Mouse (Mus musculus) urinary bladder, postnatal 10 days (tissue): ENCODE measurements around the gene Hck.

ENCODE experiments used
- DNase-seq: peaks from one replicate; pipeline ENCODE4 v3.0.0; 2022; ENCODE audit warnings: low spot score

Hck gene

DNA sequence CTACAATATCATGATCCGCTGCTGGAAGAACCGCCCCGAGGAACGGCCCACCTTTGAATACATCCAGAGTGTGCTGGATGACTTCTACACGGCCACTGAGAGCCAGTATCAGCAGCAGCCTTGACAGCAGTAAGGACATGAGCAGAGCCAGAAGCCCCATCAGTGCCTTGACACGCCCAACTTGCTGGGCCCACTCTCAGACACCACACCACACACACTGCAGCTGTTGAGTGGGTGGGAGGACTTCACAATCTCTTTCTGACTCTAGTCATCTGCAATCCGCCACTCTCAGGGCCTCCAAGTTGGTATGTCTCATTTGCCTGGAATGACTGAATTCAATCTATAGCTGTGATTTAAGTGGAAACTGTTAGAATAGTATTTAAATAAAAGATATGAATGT lies 42.8 kb downstream of the Hck start:
- DNase-seq, result no peak

DNA sequence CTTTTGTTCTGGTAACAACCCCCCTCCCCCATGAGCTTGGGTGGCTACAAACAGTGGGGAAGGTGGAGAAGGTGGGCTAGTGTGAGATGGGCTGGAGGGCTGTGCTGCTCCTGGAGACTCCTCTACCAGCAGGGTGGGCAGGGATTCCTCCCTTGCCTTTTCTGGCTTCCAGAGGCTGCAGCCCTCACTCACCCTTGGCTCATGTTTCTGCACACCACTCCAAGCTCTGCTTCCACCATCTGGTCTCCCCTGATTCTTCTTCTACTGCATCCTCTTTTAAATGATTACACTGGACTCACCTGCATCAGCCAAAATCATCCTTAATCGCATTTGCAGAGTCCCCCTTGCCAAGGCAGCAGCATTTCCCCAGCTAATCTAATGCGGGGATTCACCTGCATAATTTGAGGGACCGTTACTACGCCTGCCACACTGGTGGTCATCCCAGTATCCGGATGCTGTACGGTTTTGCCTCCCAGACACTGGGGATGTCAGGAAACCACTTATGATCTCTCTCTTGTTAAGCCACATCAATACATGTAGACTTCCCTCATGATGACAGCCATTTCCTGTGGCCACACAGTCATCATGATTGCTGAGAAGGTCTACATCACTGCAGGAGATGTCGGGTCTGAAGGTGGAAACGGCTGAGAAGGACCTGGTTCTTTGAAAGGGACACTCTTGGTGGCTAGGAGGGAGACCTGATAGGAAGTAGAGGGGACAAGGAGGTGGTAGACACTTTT lies 43.8 kb downstream of the Hck start:
- DNase-seq, result no peak

GRCm38 (mm10) chr2:153153033-153153450 lies 44.8 kb downstream of the Hck start:
- DNase-seq, result no peak

- DNase-seq, result no peak
Observed at GRCm38 (mm10) chr2:153157270-153157669, 49.0 kb downstream of the Hck start.

GRCm38 (mm10) chr2:153160133-153160532 lies 51.9 kb downstream of the Hck start:
- DNase-seq, result no peak

- peak; percentile 61 for DNase-seq
Observed at GRCm38 (mm10) chr2:153160844-153161683, 52.8 kb downstream of the Hck start, which contains the start of gene Tm9sf4. Gene Tm9sf4 (plus strand): TSS chr2:153161303.

- no peak for DNase-seq
Observed at GRCm38 (mm10) chr2:153161684-153162080, 53.4 kb downstream of the Hck start.

DNA sequence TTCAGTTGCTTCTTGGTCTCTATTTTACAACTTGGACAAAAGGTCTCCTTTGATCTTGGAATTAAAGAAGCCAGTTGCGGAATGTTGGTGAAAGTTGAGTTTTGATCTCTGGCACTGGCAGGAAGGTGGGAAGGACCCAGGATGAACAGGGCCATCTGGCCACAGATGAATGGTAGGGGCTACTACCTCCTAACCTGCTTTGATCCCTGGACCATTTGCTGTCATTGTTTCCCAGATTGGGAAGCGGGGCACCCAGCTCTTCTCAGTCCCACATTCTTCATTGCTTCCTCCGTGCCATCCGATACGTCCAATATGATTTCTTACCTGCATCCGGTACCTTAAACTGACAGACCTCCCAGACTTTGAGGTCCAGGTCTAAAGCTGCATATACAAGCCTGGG lies 58.9 kb downstream of the Hck start:
- no peak for DNase-seq

DNA sequence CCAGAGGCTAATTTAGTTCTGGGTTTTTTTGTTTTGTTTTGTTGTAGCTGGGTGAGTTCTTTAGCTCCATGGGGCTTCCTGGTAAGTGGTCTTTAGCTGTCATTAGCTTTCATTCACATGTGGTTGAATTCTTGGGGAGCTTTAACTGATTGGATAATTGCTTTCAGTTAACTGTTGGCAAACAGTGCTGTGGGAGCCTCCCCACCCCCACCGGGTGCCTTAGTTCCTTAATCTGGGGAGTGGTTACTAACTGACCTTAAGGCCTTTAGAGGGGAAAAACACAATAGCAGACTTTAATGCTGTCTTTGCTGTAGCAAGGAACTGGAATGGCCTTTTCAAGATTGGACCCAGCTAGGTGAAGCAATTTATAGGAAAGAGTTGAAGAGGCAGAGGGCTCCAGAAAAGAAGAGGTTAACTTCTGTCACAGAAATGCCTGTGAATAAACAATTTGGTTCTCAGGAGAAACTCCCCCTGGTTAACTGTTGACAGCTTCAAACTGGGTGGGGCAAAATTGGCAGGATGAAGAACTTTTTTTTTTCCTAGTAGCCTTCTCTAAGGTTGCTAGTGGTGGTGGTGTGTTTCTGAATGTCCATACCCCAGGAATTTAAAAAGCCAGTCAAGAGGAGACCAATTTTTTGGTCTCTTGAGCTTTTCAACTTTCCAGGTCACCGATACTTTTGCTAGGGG lies 60.0 kb downstream of the Hck start:
- DNase-seq, result no peak

- DNase-seq, result no peak
Observed at GRCm38 (mm10) chr2:153170490-153171224, 62.4 kb downstream of the Hck start.

DNA sequence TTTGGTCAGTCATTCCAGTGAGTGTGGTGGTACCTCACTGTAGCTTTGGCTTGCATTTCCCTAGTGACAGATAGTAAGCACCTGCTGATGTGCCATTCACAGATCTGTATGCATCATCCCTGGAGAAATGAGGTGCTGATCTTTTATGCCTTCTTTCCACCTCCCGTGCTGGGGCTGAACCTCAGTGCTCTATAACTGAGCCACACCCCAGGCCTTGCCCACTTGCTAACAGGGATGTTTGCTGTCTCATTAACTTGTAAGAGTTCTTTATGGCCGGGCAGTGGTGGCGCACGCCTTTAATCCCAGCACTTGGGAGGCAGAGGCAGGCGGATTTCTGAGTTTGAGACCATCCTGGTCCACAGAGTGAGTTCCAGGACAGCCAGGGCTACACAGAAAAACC lies 63.7 kb downstream of the Hck start:
- DNase-seq, result no peak

DNA sequence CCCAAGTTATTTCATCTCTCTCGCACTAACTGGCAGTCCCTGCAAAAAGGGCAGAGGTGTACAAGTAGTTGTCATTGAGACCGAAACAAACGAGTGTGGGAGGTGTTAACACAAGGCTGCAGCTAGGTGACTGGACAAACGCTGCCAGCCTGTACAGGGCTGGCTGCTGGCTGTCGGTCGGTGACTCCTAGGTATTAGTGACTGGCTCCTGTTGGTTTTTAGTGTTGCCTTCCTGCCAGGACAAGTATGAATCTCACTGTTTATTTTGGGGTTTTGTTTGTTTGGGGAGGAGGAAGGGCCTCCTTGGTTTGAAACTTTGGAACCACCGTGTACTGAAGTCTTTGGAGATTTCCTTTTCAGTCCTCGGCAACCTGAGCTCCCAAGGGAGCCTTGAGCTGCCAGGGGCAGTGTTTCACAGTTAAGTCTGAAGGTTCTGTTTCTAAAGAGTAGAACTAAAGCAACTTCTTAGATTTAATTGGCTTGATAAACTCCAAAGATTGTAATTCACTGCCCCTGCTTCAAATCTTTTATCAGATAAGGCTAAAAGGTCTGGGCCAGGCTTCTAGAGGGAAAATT lies 67.8 kb downstream of the Hck start:
- no peak for DNase-seq

- DNase-seq, result no peak
Observed at GRCm38 (mm10) chr2:153177188-153177587, 68.9 kb downstream of the Hck start.

DNA sequence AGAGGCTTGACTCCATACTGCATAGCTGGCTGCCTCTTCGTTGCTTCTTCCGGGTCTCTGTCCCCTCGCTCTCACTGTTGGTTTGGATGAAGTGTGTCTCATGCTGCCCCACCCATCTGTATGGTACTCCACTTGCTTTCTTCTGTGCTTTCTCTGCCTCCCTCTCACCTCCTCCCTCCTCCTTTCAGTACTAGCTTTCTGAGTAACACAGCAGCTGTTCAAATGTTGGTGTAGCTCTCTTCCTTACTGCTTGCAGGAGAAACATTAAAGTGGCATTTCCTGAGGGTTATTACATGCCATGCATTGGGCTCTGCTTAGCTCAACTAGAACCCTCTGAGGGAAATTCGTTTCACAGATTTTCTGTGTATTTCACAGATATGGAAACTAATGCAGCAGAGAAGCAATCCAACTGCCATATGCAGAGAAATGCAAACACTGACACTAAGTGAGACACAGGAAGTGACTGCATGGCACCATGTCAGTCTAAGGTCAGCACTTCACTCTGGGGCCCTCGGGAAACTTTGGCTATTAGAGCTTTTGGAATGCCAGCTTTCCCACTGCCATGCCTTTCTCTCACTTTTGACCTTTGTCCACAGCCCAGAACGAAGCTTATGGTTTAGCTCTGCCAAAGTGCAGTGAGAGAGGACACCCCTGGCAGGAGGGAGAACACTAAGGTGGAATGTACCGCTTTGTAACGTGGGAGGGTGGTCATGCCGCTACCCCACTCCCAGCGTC lies 71.0 kb downstream of the Hck start:
- DNase-seq, result no peak

GRCm38 (mm10) chr2:153179961-153180360 lies 71.7 kb downstream of the Hck start:
- no peak for DNase-seq

DNA sequence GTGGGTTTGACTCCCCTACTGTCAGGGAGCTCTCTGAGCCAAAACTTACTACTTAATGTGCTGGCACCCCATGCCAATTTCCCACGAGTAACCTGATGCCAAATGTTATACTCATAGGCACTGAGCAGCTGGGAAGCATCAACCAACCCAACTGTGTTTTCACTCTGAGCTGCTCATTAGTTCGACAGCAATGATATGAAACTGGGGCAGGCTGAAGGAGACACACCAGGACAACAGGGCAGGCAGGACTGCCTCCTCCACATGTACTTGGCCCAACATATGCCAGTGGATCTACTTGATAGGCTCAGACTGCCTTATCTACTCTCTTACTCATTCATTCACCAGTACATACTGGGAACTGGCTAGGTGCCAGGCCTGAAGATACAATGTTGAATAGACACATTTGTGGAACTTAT lies 77.9 kb downstream of the Hck start:
- no peak for DNase-seq

DNA sequence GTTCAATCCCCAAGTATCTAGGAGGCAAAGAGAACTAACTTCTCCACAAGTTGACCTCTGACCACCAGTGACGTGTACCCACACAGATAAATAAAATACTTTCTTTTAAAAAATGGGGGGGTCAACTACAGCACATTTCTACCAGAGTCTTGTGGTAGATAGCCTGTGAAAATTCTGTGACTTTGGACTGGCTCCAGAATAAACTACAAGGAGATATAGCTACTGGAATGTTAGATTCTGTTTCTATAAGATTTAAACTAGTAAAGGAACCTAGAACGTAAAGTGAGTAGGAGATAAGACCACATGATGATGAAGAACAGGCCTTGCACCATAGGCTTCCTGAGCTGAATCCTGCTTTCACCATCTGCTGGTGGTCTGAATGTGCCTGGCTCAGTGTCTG lies 79.6 kb downstream of the Hck start:
- DNase-seq, result no peak

DNA sequence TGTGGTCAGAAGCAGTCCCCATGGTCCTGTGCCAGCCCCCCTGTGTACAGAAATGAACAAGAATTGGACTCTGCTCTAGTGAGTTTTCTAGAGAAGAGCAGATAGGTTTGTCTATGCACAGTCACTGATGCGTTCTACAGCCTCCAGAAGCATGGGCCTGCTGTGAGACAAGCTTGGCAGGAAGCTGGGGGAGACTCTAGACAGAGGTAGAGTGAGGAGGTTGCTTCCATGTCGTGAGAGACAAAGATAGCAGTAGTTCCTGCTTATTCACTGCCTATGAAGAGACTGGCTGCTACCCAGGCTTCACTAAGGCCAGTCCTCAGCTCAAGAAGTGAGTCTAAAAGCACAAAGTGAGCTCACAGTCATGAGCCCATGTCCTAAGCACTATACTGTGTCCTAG lies 83.0 kb downstream of the Hck start:
- no peak for DNase-seq

DNA sequence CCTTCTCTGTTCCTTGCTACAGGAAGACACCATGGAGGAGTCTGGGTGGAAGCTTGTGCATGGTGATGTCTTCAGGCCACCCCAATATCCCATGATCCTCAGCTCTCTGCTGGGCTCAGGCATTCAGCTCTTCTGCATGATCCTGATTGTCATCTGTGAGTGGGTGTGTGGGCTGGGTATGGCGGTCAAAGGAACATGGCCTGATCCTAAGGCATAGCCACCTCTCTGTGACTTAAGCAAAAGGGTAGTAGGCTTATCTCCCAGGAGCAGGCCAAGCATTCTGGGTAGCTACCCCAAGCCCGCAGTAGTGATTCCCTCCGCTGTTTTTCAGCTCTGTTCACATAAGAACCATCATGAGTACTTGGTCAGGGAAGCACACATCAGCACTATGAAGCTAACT lies 86.0 kb downstream of the Hck start:
- no peak for DNase-seq

- DNase-seq, result no peak
Observed at GRCm38 (mm10) chr2:153198485-153198884, 90.2 kb downstream of the Hck start.

GRCm38 (mm10) chr2:153199114-153199513 lies 90.8 kb downstream of the Hck start:
- DNase-seq, result no peak
